Mouse (Mus musculus) ES-E14 (cell line): ENCODE measurements around the gene Pcsk4.

Source experiments
- CHD2 ChIP-seq: IDR thresholded peaks from 2 replicates; pipeline ENCODE4 v1.6.1; 2014; ENCODE audit warnings: mild to moderate bottlenecking, low read depth, low read length, inconsistent platforms
- HCFC1 ChIP-seq: IDR thresholded peaks from 2 replicates; pipeline ENCODE4 v1.6.1; 2012; ENCODE audit warnings: low read length, inconsistent platforms, borderline replicate concordance; ENCODE audit not compliant: insufficient read depth
- MAFK ChIP-seq: IDR thresholded peaks from 2 replicates; pipeline ENCODE4 v1.6.1; 2014; ENCODE audit warnings: mild to moderate bottlenecking, low read depth, low read length, inconsistent platforms; ENCODE audit not compliant: insufficient read depth
- ZC3H11A ChIP-seq: IDR thresholded peaks from 2 replicates; pipeline ENCODE4 v1.6.1; 2012; ENCODE audit warnings: low read depth, mild to moderate bottlenecking, inconsistent platforms, low read length, borderline replicate concordance
- ZNF384 ChIP-seq: IDR thresholded peaks from 2 replicates; pipeline ENCODE4 v1.6.1; 2012; ENCODE audit warnings: low read depth, low read length, inconsistent platforms

- TF ChIP-seq CHD2: no peak
- no peak for TF ChIP-seq ZC3H11A
- TF ChIP-seq ZNF384: no peak
- no peak for TF ChIP-seq MAFK
- no peak for TF ChIP-seq HCFC1
Observed at GRCm38 (mm10) chr10:80278390-80278789, 50.9 kb downstream of the Pcsk4 start.
